Mouse (Mus musculus) right cerebral cortex, postnatal 4 days (tissue): ENCODE results near the gene Gpm6a.
A peak's percentile ranks its signal among the peaks of the same experiment; 100 is the strongest.
"Not testable (repeated sequence)": the region's sequence is repeated elsewhere in the genome, so short reads cannot be mapped to it uniquely, and the experiment has no call there.

Experiments
- DNase-seq: peaks from one replicate; pipeline ENCODE4 v3.0.0-alpha.2; 2022

Gene Gpm6a

GRCm38 (mm10) chr8:55012228-55012627 is 57.6 kb downstream of the Gpm6a start:
- no peak for DNase-seq

DNA sequence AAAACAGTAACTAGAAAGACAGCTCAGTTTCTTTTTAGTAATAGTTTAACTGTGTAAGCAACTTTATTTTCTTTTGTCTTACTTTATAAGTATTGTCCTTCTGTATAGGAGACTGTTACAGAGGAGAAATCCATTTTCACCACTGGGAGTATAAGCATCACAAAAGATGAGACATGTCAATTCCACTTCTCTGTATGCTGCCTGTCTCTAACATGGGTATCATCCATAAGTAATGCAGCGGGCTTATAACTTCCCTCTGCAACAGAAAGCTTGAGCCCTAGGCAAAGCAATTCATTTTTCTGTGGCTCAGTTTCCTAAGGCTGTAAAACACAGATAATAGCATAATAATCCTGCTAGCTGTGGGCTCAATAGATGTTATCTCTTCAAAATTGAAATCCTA is 62.4 kb downstream of the Gpm6a start:
- DNase-seq, result no peak

DNA sequence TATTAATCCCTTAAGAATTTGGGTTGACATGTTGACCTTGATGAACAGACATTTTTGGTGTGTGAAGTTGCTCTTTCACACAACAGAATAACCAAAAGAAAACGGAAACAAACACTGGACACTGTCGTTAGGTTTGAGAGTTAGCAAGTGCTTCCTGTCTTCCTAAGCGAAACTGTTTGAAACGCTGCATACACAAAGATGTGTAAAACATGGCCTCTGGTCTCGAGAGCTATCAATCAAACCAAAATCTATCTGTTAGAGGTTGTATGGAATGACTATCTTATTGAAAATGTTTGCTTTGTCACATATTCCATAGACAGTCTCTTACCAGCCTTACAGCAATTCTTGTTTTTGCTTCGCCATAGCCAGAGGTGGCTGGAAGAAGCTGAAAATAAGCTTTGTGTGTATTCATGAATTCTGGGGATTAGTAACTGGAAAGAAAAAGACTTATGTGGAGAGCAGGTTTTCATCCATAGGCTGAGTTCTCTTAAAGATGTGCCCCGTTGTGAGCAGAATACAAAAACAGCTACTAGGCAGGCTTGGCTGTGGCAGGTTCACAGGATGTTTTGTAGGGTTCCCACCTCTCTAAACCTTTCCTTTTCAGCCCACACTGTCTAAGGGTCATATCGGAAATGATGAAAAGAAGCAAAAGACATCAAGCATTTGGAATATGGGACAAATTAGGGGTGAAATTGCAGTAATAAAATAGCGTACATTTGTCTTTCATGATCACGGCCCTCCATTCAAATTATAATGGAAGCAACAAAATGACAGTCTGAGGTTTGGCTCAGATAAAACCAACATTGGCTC is 71.4 kb downstream of the Gpm6a start:
- DNase-seq, result no peak

- no peak for DNase-seq
These were observed 72.0 kb downstream of the Gpm6a start for GRCm38 (mm10) chr8:55026661-55027000.

GRCm38 (mm10) chr8:55028371-55028770 is 73.7 kb downstream of the Gpm6a start:
- DNase-seq, result no peak

GRCm38 (mm10) chr8:55031099-55031498 is 76.5 kb downstream of the Gpm6a start:
- no peak for DNase-seq

DNA sequence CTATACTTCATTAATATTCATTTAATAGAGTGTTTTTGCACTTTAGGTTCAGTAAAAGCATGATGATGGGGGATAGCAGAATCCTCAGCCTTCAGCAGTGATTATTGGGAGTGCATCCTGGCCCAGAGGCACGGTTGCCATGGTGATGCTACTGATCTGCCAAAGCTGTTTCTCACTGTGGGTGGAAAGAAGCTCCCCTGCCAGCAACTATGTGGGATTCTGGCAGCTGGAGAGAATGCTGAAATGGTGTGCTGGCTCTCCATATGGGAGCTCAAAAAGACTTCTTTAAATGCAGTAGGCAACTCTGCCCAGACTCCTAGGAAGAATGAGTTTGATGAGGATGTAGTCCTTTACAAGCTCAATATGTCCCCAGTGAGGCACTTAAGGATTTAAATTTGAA is 79.7 kb downstream of the Gpm6a start:
- DNase-seq, result peak; percentile 76

GRCm38 (mm10) chr8:55035416-55035815 is 80.8 kb downstream of the Gpm6a start:
- DNase-seq, result no peak

- DNase-seq, result no peak
These were observed 88.3 kb downstream of the Gpm6a start for GRCm38 (mm10) chr8:55042955-55043354.

DNA sequence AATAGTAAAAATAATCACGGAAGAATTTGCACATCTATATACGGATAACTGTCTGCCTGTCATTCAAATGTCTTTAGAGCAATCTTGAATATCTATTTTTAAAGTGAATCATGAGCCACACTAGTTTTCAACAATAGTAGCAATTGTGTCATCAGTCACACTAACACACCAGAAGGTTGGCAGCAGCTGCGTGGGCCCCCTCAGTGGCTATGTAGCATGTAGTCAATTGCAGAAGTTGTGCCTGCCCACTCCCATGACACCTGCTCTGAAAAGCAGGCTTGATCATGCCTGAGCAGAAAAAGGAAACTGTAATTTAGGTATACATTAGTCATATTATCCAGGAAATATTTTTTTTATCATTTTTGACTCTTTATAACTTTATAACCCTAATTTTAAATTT is 93.8 kb downstream of the Gpm6a start:
- DNase-seq, result no peak

DNA sequence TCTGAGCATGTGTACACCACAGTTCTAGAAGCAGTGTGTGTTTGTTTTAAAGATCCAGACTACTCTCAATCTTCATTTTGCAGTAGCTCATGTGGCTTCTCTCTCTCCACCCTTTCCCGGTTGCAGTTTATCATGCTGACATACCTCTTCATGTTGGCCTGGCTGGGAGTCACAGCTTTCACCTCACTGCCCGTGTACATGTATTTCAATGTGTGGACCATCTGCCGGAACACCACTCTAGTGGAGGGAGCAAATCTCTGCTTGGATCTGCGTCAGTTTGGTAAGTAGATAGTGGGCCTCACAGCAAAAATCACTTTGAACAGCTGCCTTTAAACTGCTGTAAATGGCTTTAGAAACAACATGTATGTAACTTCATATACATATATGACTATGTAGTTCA is 95.3 kb downstream of the Gpm6a start:
- DNase-seq, result no peak

- DNase-seq, result not testable (repeated sequence)
These were observed 114.2 kb downstream of the Gpm6a start for GRCm38 (mm10) chr8:55068811-55069210.

DNA sequence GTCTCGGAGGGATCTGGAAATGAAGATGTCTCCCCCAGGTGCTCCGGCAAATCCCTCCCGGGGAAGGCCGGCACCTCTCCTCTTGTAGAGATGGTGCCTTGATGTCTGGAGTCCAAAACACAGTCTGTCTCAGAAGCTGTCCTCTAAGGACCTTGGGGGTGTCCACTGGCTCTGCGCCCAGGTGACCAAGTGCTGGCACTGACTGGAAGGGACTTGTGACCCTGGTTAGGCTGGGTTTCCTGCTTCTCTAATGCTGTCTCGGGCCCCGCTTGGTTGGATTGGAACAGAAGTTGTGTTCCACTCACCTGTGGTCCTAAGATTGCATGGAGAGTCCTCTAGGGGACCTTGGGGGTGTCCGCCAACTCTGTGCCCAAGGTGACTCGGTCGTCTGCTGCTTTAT is 118.8 kb downstream of the Gpm6a start:
- peak; percentile 34 for DNase-seq

DNA sequence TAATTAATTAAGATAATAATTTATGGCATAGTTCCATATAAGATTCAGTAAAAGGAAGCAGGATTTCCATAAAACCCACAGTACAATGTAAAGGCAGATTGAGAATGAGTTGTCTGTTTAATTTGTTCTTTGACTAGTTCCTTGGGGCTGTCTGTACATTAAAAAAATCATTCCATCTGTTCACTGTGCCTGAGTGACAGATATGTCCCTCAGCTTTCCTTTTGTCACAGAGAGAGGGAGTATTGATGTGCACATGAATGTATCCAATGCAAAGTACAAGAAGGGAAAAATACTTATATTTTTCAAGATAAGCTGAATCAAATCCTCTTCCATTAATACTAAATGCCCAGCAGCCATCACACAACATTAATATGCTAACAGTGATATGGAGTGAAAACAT is 147.6 kb downstream of the Gpm6a start:
- no peak for DNase-seq

GRCm38 (mm10) chr8:55103065-55103464 is 148.4 kb downstream of the Gpm6a start:
- DNase-seq, result no peak

GRCm38 (mm10) chr8:55103891-55104481 is 149.3 kb downstream of the Gpm6a start:
- DNase-seq, result no peak
